Mouse (Mus musculus) C2C12 (cell line): ENCODE data around the gene Gm38431. TPM values are rescaled to one million over a fixed set of nuclear protein-coding genes. Genes with fewer than 3 reads are reported as not detected.

Source experiments
- H3K27me3 ChIP-seq: one replicate; pipeline ENCODE4 v1.6.1; 2011; ENCODE audit not compliant: control insufficient read depth, insufficient read depth, insufficient read length
- H3K36me3 ChIP-seq: one replicate; pipeline ENCODE4 v1.6.1; 2011; ENCODE audit not compliant: control insufficient read depth, insufficient read depth
- H3K4me3 ChIP-seq: one replicate; pipeline ENCODE4 v1.5.1; 2011; ENCODE audit warnings: mild to moderate bottlenecking, control low read depth; ENCODE audit not compliant: poor library complexity, insufficient read depth, severe bottlenecking
- H3K79me2 ChIP-seq: one replicate; pipeline ENCODE4 v1.6.1; 2011; ENCODE audit not compliant: control insufficient read depth, insufficient read depth
- H3K79me3 ChIP-seq: one replicate; pipeline ENCODE4 v1.6.1; 2011; ENCODE audit warnings: low read depth, control low read depth
- H3ac ChIP-seq: one replicate; pipeline ENCODE3; 2011; ENCODE audit warnings: low read depth; ENCODE audit not compliant: control insufficient read depth, insufficient read length
- CEBPB ChIP-seq: IDR thresholded peaks from one replicate; pipeline ENCODE4 v1.6.1; 2011; ENCODE audit warnings: low read depth, mild to moderate bottlenecking, control low read depth, moderate library complexity
- CTCF ChIP-seq: IDR thresholded peaks from one replicate; pipeline ENCODE4 v1.5.1; 2011; ENCODE audit not compliant: control insufficient read depth, insufficient read depth, insufficient read length
- FOSL1 ChIP-seq: IDR thresholded peaks from one replicate; pipeline ENCODE4 v1.8.0; 2011; ENCODE audit warnings: mild to moderate bottlenecking, low read length; ENCODE audit not compliant: poor library complexity, insufficient read depth, severe bottlenecking
- MAX ChIP-seq: IDR thresholded peaks from one replicate; pipeline ENCODE4 v1.6.1; 2011; ENCODE audit warnings: mild to moderate bottlenecking, control low read depth
- MYOD1 ChIP-seq: IDR thresholded peaks from one replicate; pipeline ENCODE4 v1.6.1; 2011; ENCODE audit warnings: low read depth; ENCODE audit not compliant: control insufficient read depth, insufficient read length
- MYOG ChIP-seq: IDR thresholded peaks from one replicate; pipeline ENCODE4 v1.6.1; 2011; ENCODE audit not compliant: control insufficient read depth, insufficient read length; ENCODE audit errors: extremely low read depth
- USF1 ChIP-seq: IDR thresholded peaks from one replicate; pipeline ENCODE4 v1.6.1; 2011; ENCODE audit warnings: low read depth, mild to moderate bottlenecking, control low read depth, moderate library complexity
- polyA plus RNA-seq: library from polyadenylated mRNA; unstranded; fragments of >200 nt; fragmentation: generic; extraction: Trizol; gene quantifications from one replicate; pipeline ENCODE4 v1.2.1, GENCODE M21; 2012; ENCODE audit warnings: missing spikeins

The Gm38431 gene
- polyA plus RNA-seq, 1 experiment = 1.3 TPM

GRCm38 (mm10) chr9:21126259-21126627, 34.4 kb upstream of the Gm38431 start:
- TF ChIP-seq MYOD1 (peak; percentile 71), FOSL1 (no peak), MAX (peak; percentile 54), CEBPB (no peak), MYOG (no peak), USF1 (no peak), CTCF (no peak)
- H3K4me3 ChIP-seq = no peak overlapping the region
- H3K27me3 ChIP-seq = no peaks in the 10 kb centered on the region
- no peak overlapping the region for H3ac ChIP-seq
- H3K79me2 ChIP-seq = no peaks in the 10 kb centered on the region
- H3K36me3 ChIP-seq = peaks cover 7% of the 10 kb centered on the region
- H3K79me3 ChIP-seq = no peaks in the 10 kb centered on the region

- Histone ChIP-seq H3K27me3 (no peaks in the 10 kb centered on the region), H3ac (no peak overlapping the region), H3K79me2 (no peaks in the 10 kb centered on the region), H3K79me3 (no peaks in the 10 kb centered on the region), H3K36me3 (peaks cover 7% of the 10 kb centered on the region), H3K4me3 (no peak overlapping the region)
- TF ChIP-seq MYOG (no peak), CEBPB (no peak), CTCF (no peak), FOSL1 (no peak), USF1 (no peak), MAX (no peak), MYOD1 (no peak)
These were observed 33.9 kb upstream of the Gm38431 start for GRCm38 (mm10) chr9:21125502-21126258.

GRCm38 (mm10) chr9:21124837-21125236, 33.0 kb upstream of the Gm38431 start:
- peaks cover 11% of the 10 kb centered on the region for H3K36me3 ChIP-seq
- no peak overlapping the region for H3ac ChIP-seq
- no peak overlapping the region for H3K4me3 ChIP-seq
- TF ChIP-seq CTCF = no peak
- TF ChIP-seq MYOG = no peak
- no peak for TF ChIP-seq MAX
- TF ChIP-seq USF1 = no peak
- TF ChIP-seq MYOD1 = no peak
- no peak for TF ChIP-seq CEBPB
- TF ChIP-seq FOSL1 = no peak
- H3K79me2 ChIP-seq = no peaks in the 10 kb centered on the region
- no peaks in the 10 kb centered on the region for H3K27me3 ChIP-seq
- no peaks in the 10 kb centered on the region for H3K79me3 ChIP-seq

GRCm38 (mm10) chr9:21121483-21121882, 29.7 kb upstream of the Gm38431 start:
- Histone ChIP-seq H3K36me3 (peaks cover 4% of the 10 kb centered on the region), H3K4me3 (no peak overlapping the region)

GRCm38 (mm10) chr9:21117073-21117472, 25.3 kb upstream of the Gm38431 start:
- no peaks in the 10 kb centered on the region for H3K79me2 ChIP-seq
- H3K79me3 ChIP-seq = no peaks in the 10 kb centered on the region
- H3K4me3 ChIP-seq = no peak overlapping the region
- no peak overlapping the region for H3ac ChIP-seq
- TF ChIP-seq USF1 (peak; percentile 65), MYOD1 (peak; percentile 73), MAX (no peak)
- no peaks in the 10 kb centered on the region for H3K27me3 ChIP-seq
- H3K36me3 ChIP-seq = peaks cover 4% of the 10 kb centered on the region

More at GRCm38 (mm10) chr9:21121483-21121882, 29.7 kb upstream of the Gm38431 start:
- Histone ChIP-seq H3K79me2 (no peaks in the 10 kb centered on the region), H3K27me3 (no peaks in the 10 kb centered on the region), H3K79me3 (no peaks in the 10 kb centered on the region), H3ac (no peak overlapping the region)
- TF ChIP-seq MYOG (no peak), FOSL1 (no peak), MAX (no peak), USF1 (no peak), MYOD1 (no peak)

DNA sequence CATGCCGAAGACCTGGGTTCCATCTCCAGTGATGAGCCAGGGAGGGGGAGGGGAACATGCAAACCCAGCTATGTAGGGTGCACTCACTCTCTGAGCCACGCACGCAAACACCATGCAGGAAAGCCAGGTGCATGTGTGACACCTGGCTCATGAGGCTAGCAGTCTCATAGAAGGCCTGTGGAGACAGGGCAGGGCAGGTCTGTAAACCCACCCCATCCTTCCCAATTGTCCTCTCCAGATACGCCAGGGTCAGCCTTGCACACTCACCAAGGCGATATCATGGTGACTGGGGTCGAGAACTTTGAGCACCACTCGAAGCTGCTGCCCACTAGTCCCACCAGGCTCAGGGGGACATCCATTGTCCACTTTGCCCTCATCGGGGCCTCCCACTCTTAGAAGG, 23.3 kb upstream of the Gm38431 start:
- Histone ChIP-seq H3K27me3 (no peaks in the 10 kb centered on the region), H3K79me3 (no peaks in the 10 kb centered on the region), H3ac (no peak overlapping the region), H3K36me3 (peaks cover 3% of the 10 kb centered on the region), H3K79me2 (no peaks in the 10 kb centered on the region), H3K4me3 (no peak overlapping the region)
- TF ChIP-seq USF1 (no peak), MYOG (no peak), MAX (no peak), CTCF (no peak), FOSL1 (no peak), CEBPB (no peak), MYOD1 (no peak)
